Mouse (Mus musculus) forebrain, embryonic 14.5 days (tissue): Measurements from ENCODE around the gene Chtop. TPM values are rescaled to one million over a fixed set of nuclear protein-coding genes. Genes with fewer than 3 reads are reported as not detected.
A peak's percentile ranks its signal among the peaks of the same experiment; 100 is the strongest.

Experiments used
- ATAC-seq: fragments of 200-750 bp; cut with Nextera tagmentation; 2 replicates; pipeline ENCODE4 v1.8.0; 2017; ENCODE audit warnings: mild to moderate bottlenecking, moderate library complexity
- DNase-seq: peaks from one replicate; pipeline ENCODE4 v3.0.0-alpha.2; 2015; ENCODE audit warnings: low spot score
- H3K27ac ChIP-seq: fragments of 300-500 bp; sonication (generic); 2 replicates; pipeline ENCODE4 v1.5.1; 2014; ENCODE audit warnings: low read depth, mild to moderate bottlenecking, control low read depth, low read length, moderate library complexity
- H3K27me3 ChIP-seq: fragments of 300-500 bp; sonication (generic); replicated peaks from 2 replicates; pipeline ENCODE4 v1.6.1; 2014; ENCODE audit warnings: low read length, control low read depth, mixed read lengths; ENCODE audit not compliant: control insufficient read depth, insufficient read depth
- H3K36me3 ChIP-seq: fragments of 300-500 bp; sonication (generic); 2 replicates; pipeline ENCODE4 v1.6.1; 2014; ENCODE audit warnings: low read length, control low read depth; ENCODE audit not compliant: control insufficient read depth, insufficient read depth
- H3K4me1 ChIP-seq: fragments of 300-500 bp; sonication (generic); 2 replicates; pipeline ENCODE4 v1.6.1; 2014; ENCODE audit warnings: antibody characterized with exemption, low read length, control low read depth; ENCODE audit not compliant: control insufficient read depth, insufficient read depth
- H3K4me2 ChIP-seq: fragments of 300-500 bp; sonication (generic); 2 replicates; pipeline ENCODE4 v1.6.1; 2014; ENCODE audit warnings: mild to moderate bottlenecking, control low read depth, low read length
- H3K4me3 ChIP-seq: fragments of 300-500 bp; sonication (generic); 2 replicates; pipeline ENCODE4 v1.5.1; 2014; ENCODE audit warnings: low read depth, low read length, control low read depth
- H3K9ac ChIP-seq: fragments of 300-500 bp; sonication (generic); 2 replicates; pipeline ENCODE4 v1.6.1; 2014; ENCODE audit warnings: mild to moderate bottlenecking, low read length, control low read depth, moderate library complexity
- H3K9me3 ChIP-seq: fragments of 300-500 bp; sonication (generic); replicated peaks from 2 replicates; pipeline ENCODE4 v1.6.1; 2016; ENCODE audit warnings: low read length, control low read depth, mixed read lengths; ENCODE audit not compliant: control insufficient read depth
- WGBS: fragments of 180-500 bp; shearing (Covaris S2); extraction: QIAGEN DNeasy Blood & Tissue Kit; methylation state at CpG from one replicate; pipeline ENCODE4 v1.1.7; 2014; 5-methylcytosine and 5-hydroxymethylcytosine counted together
- polyA plus RNA-seq: library from polyadenylated mRNA; unstranded; fragments of >200 nt; fragmentation: Nextera tagmentation; extraction: Ambion mirVana; gene quantifications from 2 replicates; pipeline ENCODE4 v1.2.1, GENCODE M21; 2014

The Chtop gene
- polyA plus RNA-seq, 1 experiment from 2014 or later, result 137 TPM

GRCm38 (mm10) chr3:90535446-90535845 is 26.1 kb upstream of the Chtop start:
- no peaks in the 10 kb centered on the region for H3K36me3 ChIP-seq
- no peak for ATAC-seq
- H3K4me2 ChIP-seq, result no peak overlapping the region
- WGBS, result 48% methylated on average over 1 of the region's 1 CpGs
- H3K4me1 ChIP-seq, result no peaks in the 10 kb centered on the region
- H3K4me3 ChIP-seq, result no peak overlapping the region
- H3K27me3 ChIP-seq, result no peaks in the 10 kb centered on the region
- H3K9ac ChIP-seq, result no peak overlapping the region
- DNase-seq, result no peak
- no peak overlapping the region for H3K27ac ChIP-seq
- H3K9me3 ChIP-seq, result no peaks in the 10 kb centered on the region

DNA sequence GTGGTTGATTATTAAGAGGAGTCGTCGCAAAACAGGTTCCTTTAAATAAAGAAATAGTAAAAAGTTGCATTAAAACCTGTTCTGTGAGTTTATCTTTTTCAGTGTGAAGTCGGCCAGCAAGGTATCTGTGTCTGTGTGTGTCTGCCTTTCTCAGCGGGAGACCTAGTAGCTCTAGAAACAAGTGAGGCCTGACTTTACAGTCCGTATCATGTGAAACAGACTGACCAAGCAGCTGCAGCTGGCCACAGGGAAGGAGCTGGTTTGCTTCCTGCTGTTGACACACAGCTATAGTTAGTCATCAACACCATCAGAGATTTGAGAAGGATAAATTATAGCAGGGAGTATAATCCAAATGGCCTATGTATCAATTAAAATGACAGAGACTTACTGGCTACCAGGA is 22.4 kb upstream of the Chtop start:
- Histone ChIP-seq H3K4me3 (no peak overlapping the region), H3K4me2 (no peak overlapping the region), H3K27ac (no peak overlapping the region), H3K36me3 (no peaks in the 10 kb centered on the region), H3K9ac (no peak overlapping the region), H3K9me3 (no peaks in the 10 kb centered on the region), H3K27me3 (no peaks in the 10 kb centered on the region), H3K4me1 (no peaks in the 10 kb centered on the region)
- WGBS, result 75% methylated on average over 5 of the region's 5 CpGs
- DNase-seq (no peak), ATAC-seq (no peak)

GRCm38 (mm10) chr3:90527291-90527873 is 18.1 kb upstream of the Chtop start:
- WGBS, result 89% methylated on average over 7 of the region's 7 CpGs
- Histone ChIP-seq H3K27ac (no peak overlapping the region), H3K9ac (no peak overlapping the region), H3K27me3 (no peaks in the 10 kb centered on the region), H3K36me3 (no peaks in the 10 kb centered on the region), H3K4me3 (no peak overlapping the region), H3K4me1 (no peaks in the 10 kb centered on the region), H3K4me2 (no peak overlapping the region), H3K9me3 (no peaks in the 10 kb centered on the region)
- DNase-seq (no peak), ATAC-seq (no peak)

DNA sequence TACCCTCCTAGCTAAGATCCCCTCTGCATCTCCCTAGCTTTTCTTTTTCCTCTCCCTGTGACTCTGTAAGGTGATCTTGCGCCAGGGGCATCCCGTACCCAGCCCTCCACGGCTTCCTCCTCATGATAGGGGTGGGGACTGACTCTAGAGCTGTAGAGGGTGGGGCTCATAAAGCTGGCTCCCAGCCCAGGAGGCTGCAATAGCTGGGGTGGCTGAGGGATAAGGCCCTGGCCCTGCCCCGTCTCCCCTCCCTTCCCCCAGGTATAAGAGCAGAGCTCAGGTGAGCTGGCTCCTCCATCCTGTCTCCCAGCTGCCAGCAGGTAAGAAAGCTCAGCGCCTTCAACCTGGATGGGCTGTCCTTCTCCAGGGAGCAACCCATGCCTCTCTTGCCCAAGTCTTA is 17.3 kb upstream of the Chtop start, which contains the start of gene S100a14:
Gene S100a14 (plus strand): TSS at position 277 of the 400 bp plus-strand sequence.
- no peak for DNase-seq
- H3K9me3 ChIP-seq, result no peaks in the 10 kb centered on the region
- WGBS, result 66% methylated on average over 5 of the region's 5 CpGs
- H3K4me1 ChIP-seq, result no peaks in the 10 kb centered on the region
- no peak within 1 kb of the TSS for H3K9ac ChIP-seq
- H3K36me3 ChIP-seq, result no peaks in the 10 kb centered on the region
- no peak within 1 kb of the TSS for H3K4me3 ChIP-seq
- no peak for ATAC-seq
- H3K27ac ChIP-seq, result no peak within 1 kb of the TSS
- no peaks in the 10 kb centered on the region for H3K27me3 ChIP-seq
- H3K4me2 ChIP-seq, result no peak within 1 kb of the TSS

- no peaks in the 10 kb centered on the region for H3K27me3 ChIP-seq
- no peaks in the 10 kb centered on the region for H3K36me3 ChIP-seq
- 71% methylated on average over 2 of the region's 2 CpGs for WGBS
- H3K27ac ChIP-seq, result no peak overlapping the region
- no peak for ATAC-seq
- no peak overlapping the region for H3K4me3 ChIP-seq
- DNase-seq, result no peak
- H3K4me2 ChIP-seq, result no peak overlapping the region
- H3K9ac ChIP-seq, result no peak overlapping the region
- H3K4me1 ChIP-seq, result no peaks in the 10 kb centered on the region
- H3K9me3 ChIP-seq, result no peaks in the 10 kb centered on the region
Observed at GRCm38 (mm10) chr3:90526076-90526475, 16.8 kb upstream of the Chtop start.

DNA sequence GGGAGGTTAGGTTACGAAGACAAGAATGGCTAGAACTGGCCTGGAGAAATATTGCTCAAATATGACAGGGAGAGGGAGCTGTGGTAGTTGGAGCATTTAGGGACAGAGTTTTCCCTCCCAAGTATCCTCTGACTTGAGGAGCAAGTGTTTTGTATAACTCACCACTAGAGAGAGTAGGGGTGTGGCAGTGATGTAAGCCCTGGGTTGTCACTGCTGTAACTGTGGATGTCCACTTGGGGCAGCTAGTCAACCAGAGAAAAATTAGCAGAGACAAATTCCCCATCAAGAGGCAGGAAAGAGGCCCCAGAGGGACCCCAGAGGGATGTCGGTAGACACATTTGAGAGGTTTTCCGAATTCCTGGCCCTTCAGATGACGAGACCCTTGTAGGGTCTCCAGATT is 16.1 kb upstream of the Chtop start:
- Histone ChIP-seq H3K9ac (no peak overlapping the region), H3K4me1 (no peaks in the 10 kb centered on the region), H3K4me3 (no peak overlapping the region), H3K36me3 (no peaks in the 10 kb centered on the region), H3K9me3 (no peaks in the 10 kb centered on the region), H3K27me3 (no peaks in the 10 kb centered on the region), H3K27ac (no peak overlapping the region), H3K4me2 (no peak overlapping the region)
- no peak for ATAC-seq
- 64% methylated on average over 4 of the region's 4 CpGs for WGBS
- peak; percentile 46 for DNase-seq

DNA sequence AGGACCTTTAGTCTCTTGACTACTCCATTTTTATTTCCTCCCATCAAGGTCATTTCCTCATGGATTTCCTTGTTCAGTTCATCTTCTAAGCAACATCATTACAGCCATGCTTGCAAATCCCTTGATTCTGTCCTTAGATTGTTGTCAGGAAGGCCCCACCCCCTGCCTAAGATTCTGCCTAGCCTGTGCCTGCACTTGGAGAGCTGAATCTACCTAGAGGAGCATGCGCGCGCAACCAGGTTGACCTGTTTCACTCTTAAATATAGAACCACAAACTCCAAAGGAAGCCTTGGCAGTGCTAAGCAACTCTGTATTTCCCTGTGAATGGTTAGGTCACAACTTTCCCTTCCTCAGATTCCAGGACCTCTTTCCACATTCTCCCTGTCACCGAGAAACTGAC is 8.4 kb upstream of the Chtop start:
- WGBS, result 85% methylated on average over 4 of the region's 4 CpGs
- H3K27me3 ChIP-seq, result peaks cover 9% of the 10 kb centered on the region; the same call in 1 of the 2 replicates

DNA sequence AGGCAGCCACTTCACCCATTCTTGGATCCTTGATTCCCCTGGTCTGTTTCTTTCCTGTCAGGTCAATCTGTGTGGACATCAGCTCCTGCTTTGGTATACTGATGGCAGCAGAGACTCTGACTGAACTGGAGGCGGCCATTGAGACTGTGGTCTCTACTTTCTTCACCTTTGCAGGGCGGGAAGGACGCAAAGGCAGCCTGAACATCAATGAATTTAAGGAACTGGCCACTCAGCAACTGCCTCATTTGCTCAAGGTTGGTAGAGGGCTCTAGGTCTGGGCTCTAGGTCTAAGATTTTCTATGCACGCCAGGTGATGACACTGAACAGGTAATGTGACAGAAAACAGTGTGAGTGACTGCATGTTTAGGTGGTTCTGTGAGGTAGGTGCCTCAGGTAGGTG is 6.5 kb upstream of the Chtop start:
- 85% methylated on average over 4 of the region's 4 CpGs for WGBS
- Histone ChIP-seq H3K27me3 (peaks cover 9% of the 10 kb centered on the region; the same call in 1 of the 2 replicates), H3K4me1 (peaks cover 4% of the 10 kb centered on the region; the same call in 1 of the 2 replicates)

More for the DNA sequence above, 8.4 kb upstream of the Chtop start:
- DNase-seq (no peak), ATAC-seq (no peak)
- no peak overlapping the region for H3K4me3 ChIP-seq
- H3K27ac ChIP-seq, result no peak overlapping the region
- H3K9ac ChIP-seq, result no peak overlapping the region
- no peak overlapping the region for H3K4me2 ChIP-seq
- peaks cover 4% of the 10 kb centered on the region; the same call in 1 of the 2 replicates for H3K4me1 ChIP-seq
- no peaks in the 10 kb centered on the region for H3K9me3 ChIP-seq
- no peaks in the 10 kb centered on the region for H3K36me3 ChIP-seq

DNA sequence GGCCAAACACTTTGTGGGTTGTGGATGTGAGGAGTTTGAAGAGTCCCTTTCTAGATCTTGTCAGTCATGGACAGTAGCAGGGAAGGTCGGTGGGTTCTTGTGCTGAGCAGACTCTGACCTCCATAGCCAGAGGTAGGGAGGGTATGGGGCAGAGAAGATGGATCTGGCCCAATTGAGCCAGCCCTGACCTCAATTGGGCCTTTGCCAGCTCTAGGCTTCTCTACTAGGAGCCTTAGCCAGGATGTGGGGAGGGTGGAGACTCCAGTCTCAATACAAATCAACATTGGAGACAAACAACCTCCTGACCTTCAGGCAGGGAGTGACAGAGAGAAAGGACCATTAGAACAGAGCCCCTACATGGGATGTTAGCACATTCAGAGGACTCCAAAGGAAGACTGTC is 5.9 kb upstream of the Chtop start:
- H3K4me3 ChIP-seq, result peak overlapping the region; percentile 23
- no peak for ATAC-seq
- peaks cover 4% of the 10 kb centered on the region; the same call in 1 of the 2 replicates for H3K4me1 ChIP-seq
- peaks cover 9% of the 10 kb centered on the region; the same call in 1 of the 2 replicates for H3K27me3 ChIP-seq
- 60% methylated on average over 1 of the region's 1 CpGs for WGBS
- H3K36me3 ChIP-seq, result no peaks in the 10 kb centered on the region
- H3K4me2 ChIP-seq, result peak overlapping the region; percentile 60
- no peak overlapping the region for H3K27ac ChIP-seq
- H3K9me3 ChIP-seq, result no peaks in the 10 kb centered on the region
- DNase-seq, result no peak
- H3K9ac ChIP-seq, result no peak overlapping the region

More for the DNA sequence above, 6.5 kb upstream of the Chtop start:
- DNase-seq (no peak), ATAC-seq (no peak)
- Histone ChIP-seq H3K4me2 (no peak overlapping the region), H3K27ac (no peak overlapping the region), H3K9ac (no peak overlapping the region), H3K36me3 (no peaks in the 10 kb centered on the region), H3K4me3 (no peak overlapping the region), H3K9me3 (no peaks in the 10 kb centered on the region)
